21 mouse cellular contexts compared by ENCODE assay signal in genomic region chr1:75561898-75562238, GRCm38 (mm10). TPM values are rescaled to one million over a fixed set of nuclear protein-coding genes. Genes with fewer than 3 reads are reported as not detected.
DNase-seq lines count a peak whose midpoint lies in the region; ATAC-seq and TF ChIP-seq lines count a peak whose summit lies in the region.
"Had no signal": no experiment of that assay in that cellular context is flagged by ENCODE, and none has a peak within 500 bp of the region (broad histone marks: within the 10 kb centered on the region; RNA-seq: fewer than 3 reads in every experiment).

No protein-coding gene starts in this region.

- H3K9me3 ChIP-seq in forebrain, embryonic 15.5 days = no peaks in the 10 kb centered on the region
- H3K9me3 ChIP-seq in forebrain, embryonic 10.5 days = peaks cover 8% of the 10 kb centered on the region; the same call in 1 of the 2 replicates
- H3K9me3 ChIP-seq in hindbrain, embryonic 13.5 days = peaks cover 7% of the 10 kb centered on the region; the same call in 1 of the 2 replicates
- 0 out of 2 replicates have a peak, but pooled peaks cover 3% of the 10 kb centered on the region for H3K9me3 ChIP-seq in hindbrain, embryonic 10.5 days
- peaks cover 3% of the 10 kb centered on the region; the same call in 1 of the 2 replicates for H3K9me3 ChIP-seq in midbrain, embryonic 13.5 days
- H3K9me3 ChIP-seq in midbrain, embryonic 11.5 days (ENCODE audit: control insufficient read depth, low read length) = no peaks in the 10 kb centered on the region
- no peaks in the 10 kb centered on the region for H3K9me3 ChIP-seq in forebrain, postnatal 0 days (ENCODE audit: low read length)
- H3K9me3 ChIP-seq: G1E; kidney, embryonic 15.5 days; neural tube, embryonic 12.5 days had no signal

- H3K4me3 ChIP-seq in forebrain, embryonic 15.5 days = no peak overlapping the region
- H3K4me3 ChIP-seq in forebrain, embryonic 10.5 days = no peak overlapping the region
- H3K4me3 ChIP-seq in hindbrain, embryonic 13.5 days = no peak overlapping the region
- no peak overlapping the region for H3K4me3 ChIP-seq in hindbrain, embryonic 10.5 days
- H3K4me3 ChIP-seq in midbrain, embryonic 13.5 days (replicated peaks) = no peak overlapping the region
- no peak overlapping the region for H3K4me3 ChIP-seq in midbrain, embryonic 11.5 days (ENCODE audit: low read depth, low read length)
- H3K4me3 ChIP-seq in forebrain, postnatal 0 days (ENCODE audit: low read depth, low read length) = no peak overlapping the region
- H3K4me3 ChIP-seq: kidney, embryonic 15.5 days; left cerebral cortex, adult 2 months; neural tube, embryonic 12.5 days had no signal

- H3K27ac ChIP-seq in forebrain, embryonic 15.5 days (replicated peaks) = peak overlapping the region; percentile 57
- H3K27ac ChIP-seq in forebrain, embryonic 10.5 days = no peak overlapping the region
- peak overlapping the region; percentile 19 for H3K27ac ChIP-seq in hindbrain, embryonic 13.5 days
- no peak overlapping the region for H3K27ac ChIP-seq in hindbrain, embryonic 10.5 days
- peak overlapping the region; percentile 32; the same call in 1 of the 2 replicates for H3K27ac ChIP-seq in midbrain, embryonic 13.5 days
- no peak overlapping the region for H3K27ac ChIP-seq in midbrain, embryonic 11.5 days (ENCODE audit: low read depth, low read length)
- H3K27ac ChIP-seq in forebrain, postnatal 0 days (ENCODE audit: low read depth, low read length) = peak overlapping the region; percentile 55
- H3K27ac ChIP-seq: kidney, embryonic 15.5 days; left cerebral cortex, adult 2 months; neural tube, embryonic 12.5 days had no signal

- no peak overlapping the region for H3K9ac ChIP-seq in forebrain, embryonic 15.5 days (replicated peaks)
- H3K9ac ChIP-seq in hindbrain, embryonic 13.5 days = no peak overlapping the region
- H3K9ac ChIP-seq in midbrain, embryonic 13.5 days (replicated peaks) = no peak overlapping the region
- no peak overlapping the region for H3K9ac ChIP-seq in midbrain, embryonic 11.5 days (ENCODE audit: low read length)
- no peak overlapping the region for H3K9ac ChIP-seq in forebrain, postnatal 0 days
- H3K9ac ChIP-seq: kidney, embryonic 15.5 days; neural tube, embryonic 12.5 days had no signal

- DNase-seq in forebrain, embryonic 10.5 days (ENCODE audit: extremely low spot score, low spot score) = no peak
- no peak for DNase-seq in hindbrain, embryonic 10.5 days (ENCODE audit: low spot score)
- no peak for DNase-seq in midbrain, embryonic 11.5 days (ENCODE audit: low spot score, missing footprints)
- DNase-seq in forebrain, postnatal 0 days = peak; percentile 68
- DNase-seq: liver; right cerebral cortex, adult 18-20 months; thymus, postnatal 36 days had no signal

- ATAC-seq in forebrain, embryonic 15.5 days (replicated peaks) = peak; percentile 37; the same call in 1 of the 2 replicates
- ATAC-seq in hindbrain, embryonic 13.5 days (ENCODE audit: low FRiP score) = no peak
- ATAC-seq in midbrain, embryonic 13.5 days = no peak
- ATAC-seq in midbrain, embryonic 11.5 days (ENCODE audit: low FRiP score) = no peak
- peak; percentile 12; the same call in 1 of the 2 replicates for ATAC-seq in forebrain, postnatal 0 days
- ATAC-seq: activated CD4-positive, CD25-positive, alpha-beta regulatory T cell, adult 4 months; intestine, postnatal 0 days; lung, postnatal 0 days had no signal

- H3K4me1 ChIP-seq in forebrain, embryonic 15.5 days = peaks cover 26% of the 10 kb centered on the region
- H3K4me1 ChIP-seq in forebrain, embryonic 10.5 days = peaks cover 18% of the 10 kb centered on the region
- H3K4me1 ChIP-seq in hindbrain, embryonic 13.5 days (replicated peaks) = peaks cover 27% of the 10 kb centered on the region
- peaks cover 15% of the 10 kb centered on the region for H3K4me1 ChIP-seq in hindbrain, embryonic 10.5 days (replicated peaks)
- H3K4me1 ChIP-seq in midbrain, embryonic 13.5 days (replicated peaks) = peaks cover 21% of the 10 kb centered on the region
- peaks cover 9% of the 10 kb centered on the region for H3K4me1 ChIP-seq in midbrain, embryonic 11.5 days (ENCODE audit: control insufficient read depth, insufficient read depth, low read length)
- peaks cover 12% of the 10 kb centered on the region for H3K4me1 ChIP-seq in forebrain, postnatal 0 days (ENCODE audit: insufficient read depth)

- no peaks in the 10 kb centered on the region for H3K27me3 ChIP-seq in forebrain, embryonic 15.5 days
- H3K27me3 ChIP-seq in forebrain, embryonic 10.5 days (ENCODE audit: poor library complexity, severe bottlenecking) = peaks cover 6% of the 10 kb centered on the region; the same call in 1 of the 2 replicates
- H3K27me3 ChIP-seq in hindbrain, embryonic 13.5 days = no peaks in the 10 kb centered on the region
- H3K27me3 ChIP-seq in hindbrain, embryonic 10.5 days (ENCODE audit: insufficient read depth, poor library complexity, severe bottlenecking) = peaks cover 12% of the 10 kb centered on the region; the same call in 1 of the 2 replicates
- no peaks in the 10 kb centered on the region for H3K27me3 ChIP-seq in midbrain, embryonic 13.5 days
- H3K27me3 ChIP-seq in midbrain, embryonic 11.5 days (ENCODE audit: control insufficient read depth, insufficient read depth, low read length) = no peaks in the 10 kb centered on the region
- H3K27me3 ChIP-seq in forebrain, postnatal 0 days (ENCODE audit: insufficient read depth, low read length) = no peaks in the 10 kb centered on the region
- H3K27me3 ChIP-seq: neural tube, embryonic 12.5 days had no signal

- WGBS in forebrain, embryonic 15.5 days = 38% methylated on average over 1 of the region's 1 CpGs
- 81% methylated on average over 1 of the region's 1 CpGs for WGBS in forebrain, embryonic 10.5 days
- WGBS in hindbrain, embryonic 13.5 days = 49% methylated on average over 1 of the region's 1 CpGs
- WGBS in hindbrain, embryonic 10.5 days = 76% methylated on average over 1 of the region's 1 CpGs
- WGBS in midbrain, embryonic 13.5 days = 76% methylated on average over 1 of the region's 1 CpGs
- 88% methylated on average over 1 of the region's 1 CpGs for WGBS in midbrain, embryonic 11.5 days
- WGBS in forebrain, postnatal 0 days = 38% methylated on average over 1 of the region's 1 CpGs

- H3K36me3 ChIP-seq in forebrain, embryonic 15.5 days = peaks cover 7% of the 10 kb centered on the region; the same call in 1 of the 2 replicates
- peaks cover 18% of the 10 kb centered on the region for H3K36me3 ChIP-seq in forebrain, embryonic 10.5 days (replicated peaks)
- peaks cover 15% of the 10 kb centered on the region for H3K36me3 ChIP-seq in hindbrain, embryonic 13.5 days
- peaks cover 11% of the 10 kb centered on the region for H3K36me3 ChIP-seq in hindbrain, embryonic 10.5 days
- H3K36me3 ChIP-seq in midbrain, embryonic 13.5 days = peaks cover 17% of the 10 kb centered on the region
- no peaks in the 10 kb centered on the region for H3K36me3 ChIP-seq in midbrain, embryonic 11.5 days (ENCODE audit: control insufficient read depth, insufficient read depth, low read length)
- H3K36me3 ChIP-seq in forebrain, postnatal 0 days (ENCODE audit: insufficient read depth) = peaks cover 17% of the 10 kb centered on the region; the same call in 1 of the 2 replicates
- H3K36me3 ChIP-seq: G1E had no signal

- TF ChIP-seq CTCF in forebrain, postnatal 0 days (IDR thresholded peaks at IDR 0.05; ENCODE audit: low read depth) = no peak

- no peak overlapping the region for H3K4me2 ChIP-seq in forebrain, embryonic 15.5 days (replicated peaks)
- H3K4me2 ChIP-seq in hindbrain, embryonic 13.5 days = no peak overlapping the region
- H3K4me2 ChIP-seq in midbrain, embryonic 13.5 days (replicated peaks) = no peak overlapping the region
- H3K4me2 ChIP-seq in midbrain, embryonic 11.5 days = no peak overlapping the region
- no peak overlapping the region for H3K4me2 ChIP-seq in forebrain, postnatal 0 days (ENCODE audit: low read depth)
- H3K4me2 ChIP-seq: kidney, embryonic 15.5 days; neural tube, embryonic 12.5 days had no signal

RNA-seq across cellular contexts. Expression of gene Slc4a3, which starts 15.8 kb away (rescaled TPM):
- polyA plus RNA-seq in forebrain, embryonic 15.5 days (2015; fragmentation: Nextera tagmentation; extraction: Ambion mirVana) = 35.2 and 35.9 TPM in 2 replicates
- polyA plus RNA-seq in forebrain, embryonic 10.5 days (2016; fragmentation: Nextera tagmentation; extraction: Ambion mirVana) = 13.6 and 15.0 TPM in 2 replicates
- polyA plus RNA-seq in hindbrain, embryonic 13.5 days (2015; fragmentation: Nextera tagmentation; extraction: Ambion mirVana) = 50.4 and 50.9 TPM in 2 replicates
- polyA plus RNA-seq in hindbrain, embryonic 10.5 days (2016; fragmentation: Nextera tagmentation; extraction: Ambion mirVana) = 13.2 and 19.8 TPM in 2 replicates
- 35.5 and 42.9 TPM in 2 replicates for polyA plus RNA-seq in midbrain, embryonic 13.5 days (2015; fragmentation: Nextera tagmentation; extraction: Ambion mirVana)
- polyA plus RNA-seq in midbrain, embryonic 11.5 days (2014; fragmentation: Nextera tagmentation; extraction: Ambion mirVana) = 6.5 and 7.2 TPM in 2 replicates
- total RNA-seq in forebrain, postnatal 0 days (2014; rRNA removed) = 101 and 120 TPM in 2 replicates
- 56.0 and 73.0 TPM in 2 replicates for polyA plus RNA-seq in forebrain, postnatal 0 days (2015; fragmentation: Nextera tagmentation; extraction: Ambion mirVana)
- total RNA-seq: granulocyte monocyte progenitor cell, adult 5-6 weeks; monocyte, adult 5-6 weeks had no signal
- polyA plus RNA-seq: G1E had no signal

RNA-seq across cellular contexts. Expression of gene Stk11ip, which starts 40.5 kb away (rescaled TPM):
- 19.6 and 20.1 TPM in 2 replicates for polyA plus RNA-seq in forebrain, embryonic 15.5 days (2015; fragmentation: Nextera tagmentation; extraction: Ambion mirVana)
- polyA plus RNA-seq in forebrain, embryonic 10.5 days (2016; fragmentation: Nextera tagmentation; extraction: Ambion mirVana) = 33.2 and 33.5 TPM in 2 replicates
- polyA plus RNA-seq in hindbrain, embryonic 13.5 days (2015; fragmentation: Nextera tagmentation; extraction: Ambion mirVana) = 18.6 and 20.7 TPM in 2 replicates
- polyA plus RNA-seq in hindbrain, embryonic 10.5 days (2016; fragmentation: Nextera tagmentation; extraction: Ambion mirVana) = 29.6 and 30.0 TPM in 2 replicates
- polyA plus RNA-seq in midbrain, embryonic 13.5 days (2015; fragmentation: Nextera tagmentation; extraction: Ambion mirVana) = 20.0 and 23.6 TPM in 2 replicates
- polyA plus RNA-seq in midbrain, embryonic 11.5 days (2014; fragmentation: Nextera tagmentation; extraction: Ambion mirVana) = 12.3 and 15.7 TPM in 2 replicates
- total RNA-seq in forebrain, postnatal 0 days (2014; rRNA removed) = 25.8 and 34.7 TPM in 2 replicates
- polyA plus RNA-seq in forebrain, postnatal 0 days (2015; fragmentation: Nextera tagmentation; extraction: Ambion mirVana) = 12.1 and 14.3 TPM in 2 replicates

RNA-seq across cellular contexts. Expression of gene Inha, which starts 55.0 kb away (rescaled TPM):
- 13.8 and 15.0 TPM in 2 replicates for polyA plus RNA-seq in forebrain, embryonic 15.5 days (2015; fragmentation: Nextera tagmentation; extraction: Ambion mirVana)
- polyA plus RNA-seq in forebrain, embryonic 10.5 days (2016; fragmentation: Nextera tagmentation; extraction: Ambion mirVana) = 2.7 and 2.9 TPM in 2 replicates
- 11.5 and 11.7 TPM in 2 replicates for polyA plus RNA-seq in hindbrain, embryonic 13.5 days (2015; fragmentation: Nextera tagmentation; extraction: Ambion mirVana)
- 2.7 TPM in 2 replicates for polyA plus RNA-seq in hindbrain, embryonic 10.5 days (2016; fragmentation: Nextera tagmentation; extraction: Ambion mirVana)
- 8.5 and 12.5 TPM in 2 replicates for polyA plus RNA-seq in midbrain, embryonic 13.5 days (2015; fragmentation: Nextera tagmentation; extraction: Ambion mirVana)
- polyA plus RNA-seq in midbrain, embryonic 11.5 days (2014; fragmentation: Nextera tagmentation; extraction: Ambion mirVana) = 1.3 and 1.6 TPM in 2 replicates
- total RNA-seq in forebrain, postnatal 0 days (2014; rRNA removed) = 24.5 and 26.6 TPM in 2 replicates
- 19.6 and 24.8 TPM in 2 replicates for polyA plus RNA-seq in forebrain, postnatal 0 days (2015; fragmentation: Nextera tagmentation; extraction: Ambion mirVana)
- total RNA-seq: common myeloid progenitor, adult 5-6 weeks; G1E; granulocyte monocyte progenitor cell, adult 5-6 weeks; megakaryocyte progenitor cell, adult 5-6 weeks; monocyte, adult 5-6 weeks had no signal
- polyA plus RNA-seq: activated CD4-positive, CD25-positive, alpha-beta regulatory T cell, adult 4 months; G1E had no signal

RNA-seq across cellular contexts. Expression of gene Obsl1, which starts 55.6 kb away (rescaled TPM):
- 21.7 and 21.9 TPM in 2 replicates for polyA plus RNA-seq in forebrain, embryonic 15.5 days (2015; fragmentation: Nextera tagmentation; extraction: Ambion mirVana)
- 34.5 and 35.8 TPM in 2 replicates for polyA plus RNA-seq in forebrain, embryonic 10.5 days (2016; fragmentation: Nextera tagmentation; extraction: Ambion mirVana)
- 21.0 and 22.8 TPM in 2 replicates for polyA plus RNA-seq in hindbrain, embryonic 13.5 days (2015; fragmentation: Nextera tagmentation; extraction: Ambion mirVana)
- polyA plus RNA-seq in hindbrain, embryonic 10.5 days (2016; fragmentation: Nextera tagmentation; extraction: Ambion mirVana) = 37.9 and 44.2 TPM in 2 replicates
- 18.6 and 25.7 TPM in 2 replicates for polyA plus RNA-seq in midbrain, embryonic 13.5 days (2015; fragmentation: Nextera tagmentation; extraction: Ambion mirVana)
- polyA plus RNA-seq in midbrain, embryonic 11.5 days (2014; fragmentation: Nextera tagmentation; extraction: Ambion mirVana) = 31.0 and 33.2 TPM in 2 replicates
- 28.4 and 43.7 TPM in 2 replicates for total RNA-seq in forebrain, postnatal 0 days (2014; rRNA removed)
- polyA plus RNA-seq in forebrain, postnatal 0 days (2015; fragmentation: Nextera tagmentation; extraction: Ambion mirVana) = 18.7 and 22.9 TPM in 2 replicates
- total RNA-seq: granulocyte monocyte progenitor cell, adult 5-6 weeks; monocyte, adult 5-6 weeks had no signal
- polyA plus RNA-seq: activated CD4-positive, CD25-positive, alpha-beta regulatory T cell, adult 4 months; G1E had no signal

Comparison
In these comparisons a context has a peak if more than half of its experiments do, and no peak if none do; other contexts are left out.
1. H3K27ac ChIP-seq: peak in forebrain, embryonic 15.5 days (single experiment), hindbrain, embryonic 13.5 days (single experiment), midbrain, embryonic 13.5 days (single experiment) and forebrain, postnatal 0 days (single experiment); none in forebrain, embryonic 10.5 days (single experiment), hindbrain, embryonic 10.5 days (single experiment) and midbrain, embryonic 11.5 days (single experiment).
2. ATAC-seq: peak in forebrain, embryonic 15.5 days (single experiment) and forebrain, postnatal 0 days (single experiment); none in hindbrain, embryonic 13.5 days (single experiment), midbrain, embryonic 13.5 days (single experiment) and midbrain, embryonic 11.5 days (single experiment).